Mouse (Mus musculus): ENCODE measurements around the gene Robo4.

The Robo4 gene

GRCm38 (mm10) chr9:37401802-37402201 lies at the start of gene Robo4:
Robo4 (plus strand) TSS chr9:37401897.
- in situ Hi-C loops (cut with MboI, MseI): loop anchor here (25.0 kb wide), 1 partner anchor 535 kb away; no protein-coding TSS in a partner anchor

- in situ Hi-C loops (cut with MboI, MseI): no loop called here
Observed at GRCm38 (mm10) chr9:37354485-37354884, 47.2 kb upstream of the Robo4 start.

GRCm38 (mm10) chr9:37358713-37359330 lies 42.9 kb upstream of the Robo4 start:
- in situ Hi-C loops (cut with MboI, MseI): no loop called here

GRCm38 (mm10) chr9:37359331-37360220 lies 42.1 kb upstream of the Robo4 start:
- in situ Hi-C loops (cut with MboI, MseI): no loop called here

GRCm38 (mm10) chr9:37362084-37362483 lies 39.6 kb upstream of the Robo4 start:
- in situ Hi-C loops (cut with MboI, MseI): no loop called here

GRCm38 (mm10) chr9:37362881-37363280 lies 38.8 kb upstream of the Robo4 start:
- in situ Hi-C loops (cut with MboI, MseI): no loop called here

- in situ Hi-C loops (cut with MboI, MseI): no loop called here
Observed at GRCm38 (mm10) chr9:37363551-37363950, 38.1 kb upstream of the Robo4 start.

- in situ Hi-C loops (cut with MboI, MseI): no loop called here
Observed at GRCm38 (mm10) chr9:37364392-37364791, 37.3 kb upstream of the Robo4 start.

- in situ Hi-C loops (cut with MboI, MseI): no loop called here
Observed at GRCm38 (mm10) chr9:37365706-37366105, 36.0 kb upstream of the Robo4 start.

GRCm38 (mm10) chr9:37367301-37368080 lies 34.2 kb upstream of the Robo4 start, which contains the start of gene Hepacam:
Hepacam (plus strand) TSS chr9:37367351.
- in situ Hi-C loops (cut with MboI, MseI): no loop called here

GRCm38 (mm10) chr9:37368081-37368830 lies 33.4 kb upstream of the Robo4 start:
- in situ Hi-C loops (cut with MboI, MseI): no loop called here

GRCm38 (mm10) chr9:37368860-37369259 lies 32.8 kb upstream of the Robo4 start:
- in situ Hi-C loops (cut with MboI, MseI): no loop called here

- in situ Hi-C loops (cut with MboI, MseI): no loop called here
Observed at GRCm38 (mm10) chr9:37371232-37371801, 30.4 kb upstream of the Robo4 start.

GRCm38 (mm10) chr9:37375718-37376117 lies 26.0 kb upstream of the Robo4 start:
- in situ Hi-C loops (cut with MboI, MseI): no loop called here

GRCm38 (mm10) chr9:37383161-37383560 lies 18.5 kb upstream of the Robo4 start:
- in situ Hi-C loops (cut with MboI, MseI): no loop called here

- in situ Hi-C loops (cut with MboI, MseI): no loop called here
Observed at GRCm38 (mm10) chr9:37384284-37385182, 17.2 kb upstream of the Robo4 start.

GRCm38 (mm10) chr9:37390891-37391290 lies 10.8 kb upstream of the Robo4 start:
- in situ Hi-C loops (cut with MboI, MseI): no loop called here

- in situ Hi-C loops (cut with MboI, MseI): no loop called here
Observed at GRCm38 (mm10) chr9:37392071-37392470, 9.6 kb upstream of the Robo4 start.

- in situ Hi-C loops (cut with MboI, MseI): no loop called here
Observed at GRCm38 (mm10) chr9:37393482-37394131, 8.1 kb upstream of the Robo4 start.
